Mouse (Mus musculus) CD4-positive, CD25-positive, alpha-beta regulatory T cell, adult 9 weeks (primary cell): ENCODE data around the gene Aplnr. TPM values are rescaled to one million over a fixed set of nuclear protein-coding genes. Genes with fewer than 3 reads are reported as not detected.

Experiments used
- polyA plus RNA-seq: library from polyadenylated mRNA; unstranded; fragments of 100-300 nt; shearing (Covaris generic); gene quantifications from one replicate; pipeline ENCODE4 v1.2.1, GENCODE M21; 2017

Aplnr gene
- not detected for polyA plus RNA-seq

GRCm38 (mm10) chr2:85136089-85136488 lies at the start of gene Aplnr:
Gene Aplnr, plus strand, starts transcription at chr2:85136225.

Other genes with a start within 250 kb of the Aplnr start
- not detected for gene Rtn4rl2, start 249.5 kb upstream of the Aplnr start, polyA plus RNA-seq
- gene Slc43a3, start 199.6 kb upstream of the Aplnr start, polyA plus RNA-seq: 9.2 TPM
- gene Prg2, start 155.8 kb upstream of the Aplnr start, polyA plus RNA-seq: not detected
- 0.61 TPM for gene Prg3, start 148.0 kb upstream of the Aplnr start, polyA plus RNA-seq
- 246 TPM for gene Ssrp1, start 99.0 kb upstream of the Aplnr start, polyA plus RNA-seq
- gene P2rx3, start 98.8 kb upstream of the Aplnr start, polyA plus RNA-seq: 0.15 TPM
- 18.0 TPM for gene Tnks1bp1, start 88.2 kb upstream of the Aplnr start, polyA plus RNA-seq
- not detected for gene Lrrc55, start 61.0 kb downstream of the Aplnr start, polyA plus RNA-seq
- gene Olfr987, start 203.1 kb downstream of the Aplnr start, polyA plus RNA-seq: not detected
- gene Olfr988, start 227.0 kb downstream of the Aplnr start, polyA plus RNA-seq: not detected